Comparison of ENCODE assay signal across 26 mouse cellular contexts in the genomic region with DNA sequence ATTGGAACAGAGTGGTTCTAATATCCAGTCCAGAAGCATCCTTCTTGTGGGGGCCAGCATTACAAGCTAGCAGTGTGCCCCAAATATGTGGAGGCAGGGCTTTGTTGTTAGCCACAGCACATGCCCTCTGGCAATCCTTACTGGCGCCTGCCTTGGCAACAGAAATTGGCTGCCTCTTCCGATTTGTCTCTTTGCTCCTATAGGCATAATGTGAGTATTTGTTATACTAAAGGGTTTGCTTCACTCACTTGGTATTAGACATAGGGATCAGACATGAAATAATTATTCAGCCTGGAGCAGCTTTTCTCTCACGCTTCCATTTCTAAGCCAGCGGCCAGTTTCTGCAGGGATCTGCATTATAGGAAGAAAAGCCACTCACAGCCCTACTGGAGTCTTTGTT.
DNase-seq lines count a peak whose midpoint lies in the region; ATAC-seq and TF ChIP-seq lines count a peak whose summit lies in the region.
"Had no signal": no experiment of that assay in that cellular context is flagged by ENCODE, and none has a peak within 500 bp of the region (broad histone marks: within the 10 kb centered on the region; RNA-seq: fewer than 3 reads in every experiment).

No protein-coding gene starts in this region.

- H3K4me3 ChIP-seq in forebrain, embryonic 13.5 days = no peak overlapping the region
- no peak overlapping the region for H3K4me3 ChIP-seq in forebrain, postnatal 0 days (ENCODE audit: low read depth, low read length)
- no peak overlapping the region for H3K4me3 ChIP-seq in hindbrain, postnatal 0 days (ENCODE audit: low read length)
- H3K4me3 ChIP-seq in hindbrain, embryonic 14.5 days (replicated peaks; ENCODE audit: low read length) = no peak overlapping the region
- H3K4me3 ChIP-seq in midbrain, postnatal 0 days (ENCODE audit: low read depth, low read length) = no peak overlapping the region
- H3K4me3 ChIP-seq: hindbrain, embryonic 10.5 days; limb, embryonic 12.5 days; lung, embryonic 15.5 days; midbrain, embryonic 12.5 days; myocyte; neural tube, embryonic 12.5 days had no signal

- H3K9ac ChIP-seq in forebrain, embryonic 13.5 days = no peak overlapping the region
- H3K9ac ChIP-seq in forebrain, postnatal 0 days = no peak overlapping the region
- no peak overlapping the region for H3K9ac ChIP-seq in hindbrain, postnatal 0 days (replicated peaks; ENCODE audit: low read length)
- H3K9ac ChIP-seq in hindbrain, embryonic 14.5 days = no peak overlapping the region
- H3K9ac ChIP-seq in midbrain, postnatal 0 days (replicated peaks; ENCODE audit: low read length, poor library complexity, severe bottlenecking) = no peak overlapping the region
- H3K9ac ChIP-seq: limb, embryonic 12.5 days; lung, embryonic 15.5 days; midbrain, embryonic 12.5 days; neural tube, embryonic 12.5 days had no signal

- ATAC-seq in forebrain, embryonic 13.5 days = peak; percentile 88
- ATAC-seq in forebrain, postnatal 0 days = no peak; the same call in 1 of the 2 replicates
- ATAC-seq in hindbrain, postnatal 0 days = no peak
- no peak; the same call in 1 of the 2 replicates for ATAC-seq in hindbrain, embryonic 14.5 days (ENCODE audit: low FRiP score)
- no peak for ATAC-seq in midbrain, postnatal 0 days (ENCODE audit: low FRiP score)
- ATAC-seq: activated CD4-positive, CD25-positive, alpha-beta regulatory T cell, adult 4 months; CD4-positive, CD25-positive, alpha-beta regulatory T cell, adult 4 months had no signal

- H3K4me2 ChIP-seq in forebrain, embryonic 13.5 days = no peak overlapping the region
- no peak overlapping the region for H3K4me2 ChIP-seq in forebrain, postnatal 0 days (ENCODE audit: low read depth)
- no peak overlapping the region for H3K4me2 ChIP-seq in hindbrain, postnatal 0 days (ENCODE audit: low read depth, low read length)
- no peak overlapping the region for H3K4me2 ChIP-seq in hindbrain, embryonic 14.5 days (replicated peaks)
- no peak overlapping the region for H3K4me2 ChIP-seq in midbrain, postnatal 0 days (ENCODE audit: low read depth, low read length, poor library complexity, severe bottlenecking)
- H3K4me2 ChIP-seq: limb, embryonic 12.5 days; lung, embryonic 15.5 days; midbrain, embryonic 12.5 days; neural tube, embryonic 12.5 days had no signal

- no peaks in the 10 kb centered on the region for H3K4me1 ChIP-seq in forebrain, embryonic 13.5 days
- H3K4me1 ChIP-seq in forebrain, postnatal 0 days (ENCODE audit: insufficient read depth) = no peaks in the 10 kb centered on the region
- H3K4me1 ChIP-seq in hindbrain, postnatal 0 days (ENCODE audit: insufficient read depth, low read length) = no peaks in the 10 kb centered on the region
- no peaks in the 10 kb centered on the region for H3K4me1 ChIP-seq in hindbrain, embryonic 14.5 days (replicated peaks; ENCODE audit: control insufficient read depth, insufficient read depth, low read length)
- no peaks in the 10 kb centered on the region for H3K4me1 ChIP-seq in midbrain, postnatal 0 days (ENCODE audit: insufficient read depth, low read length)
- H3K4me1 ChIP-seq: hindbrain, embryonic 10.5 days; limb, embryonic 12.5 days; lung, embryonic 15.5 days; midbrain, embryonic 12.5 days; neural tube, embryonic 12.5 days had no signal

- H3K27ac ChIP-seq in forebrain, embryonic 13.5 days = no peak overlapping the region
- no peak overlapping the region for H3K27ac ChIP-seq in forebrain, postnatal 0 days (ENCODE audit: low read depth, low read length)
- no peak overlapping the region for H3K27ac ChIP-seq in hindbrain, postnatal 0 days
- no peak overlapping the region for H3K27ac ChIP-seq in hindbrain, embryonic 14.5 days
- H3K27ac ChIP-seq in midbrain, postnatal 0 days (ENCODE audit: low read depth, low read length) = no peak overlapping the region
- H3K27ac ChIP-seq: hindbrain, embryonic 10.5 days; limb, embryonic 12.5 days; lung, embryonic 15.5 days; midbrain, embryonic 12.5 days; neural tube, embryonic 12.5 days had no signal

- WGBS in forebrain, embryonic 13.5 days = 32% methylated on average over 4 of the region's 4 CpGs
- 34% methylated on average over 4 of the region's 4 CpGs for WGBS in forebrain, postnatal 0 days
- WGBS in hindbrain, postnatal 0 days = 50% methylated on average over 4 of the region's 4 CpGs
- WGBS in hindbrain, embryonic 14.5 days = 64% methylated on average over 4 of the region's 4 CpGs
- 44% methylated on average over 4 of the region's 4 CpGs for WGBS in midbrain, postnatal 0 days

- no peaks in the 10 kb centered on the region for H3K9me3 ChIP-seq in forebrain, embryonic 13.5 days (replicated peaks)
- H3K9me3 ChIP-seq in forebrain, postnatal 0 days (ENCODE audit: low read length) = no peaks in the 10 kb centered on the region
- H3K9me3 ChIP-seq in hindbrain, postnatal 0 days (ENCODE audit: low read length) = no peaks in the 10 kb centered on the region
- H3K9me3 ChIP-seq in hindbrain, embryonic 14.5 days (ENCODE audit: control insufficient read depth, low read length) = no peaks in the 10 kb centered on the region
- H3K9me3 ChIP-seq in midbrain, postnatal 0 days (ENCODE audit: low read length) = no peaks in the 10 kb centered on the region
- H3K9me3 ChIP-seq: hindbrain, embryonic 10.5 days; limb, embryonic 12.5 days; lung, embryonic 15.5 days; midbrain, embryonic 12.5 days; neural tube, embryonic 12.5 days had no signal

- no peaks in the 10 kb centered on the region for H3K27me3 ChIP-seq in forebrain, embryonic 13.5 days
- no peaks in the 10 kb centered on the region for H3K27me3 ChIP-seq in forebrain, postnatal 0 days (ENCODE audit: insufficient read depth, low read length)
- no peaks in the 10 kb centered on the region for H3K27me3 ChIP-seq in hindbrain, postnatal 0 days (ENCODE audit: insufficient read depth, low read length)
- no peaks in the 10 kb centered on the region for H3K27me3 ChIP-seq in hindbrain, embryonic 14.5 days (ENCODE audit: control insufficient read depth, insufficient read depth, low read length)
- no peaks in the 10 kb centered on the region for H3K27me3 ChIP-seq in midbrain, postnatal 0 days (ENCODE audit: insufficient read depth, low read length)
- H3K27me3 ChIP-seq: limb, embryonic 12.5 days; lung, embryonic 15.5 days; midbrain, embryonic 12.5 days; neural tube, embryonic 12.5 days had no signal

- no peak for DNase-seq in forebrain, postnatal 0 days
- peak; percentile 32 for DNase-seq in hindbrain, postnatal 0 days (ENCODE audit: low spot score)
- DNase-seq in hindbrain, embryonic 14.5 days (ENCODE audit: low spot score) = no peak
- peak; percentile 83 for DNase-seq in brain, embryonic 14.5 days (ENCODE audit: low read depth)
- peak; percentile 37 for DNase-seq in midbrain, postnatal 0 days (ENCODE audit: low spot score)
- no peak for DNase-seq in frontal cortex, adult 2 months (ENCODE audit: extremely low spot score in 1 of 2, low spot score in 1 of 2)
- no peak for DNase-seq in heart, adult 11 months
- DNase-seq: adrenal gland, adult 2 months; adrenal gland, postnatal 36 days; cerebellum, adult 9-10 months; gastrocnemius, postnatal 10 days; heart, postnatal 14 days; kidney, adult 11 months; kidney, postnatal 14 days; layer of hippocampus, adult 9-11 months; right cerebral cortex, postnatal 14 days; thymus, postnatal 4 days had no signal

- H3K36me3 ChIP-seq in forebrain, embryonic 13.5 days (ENCODE audit: poor library complexity, severe bottlenecking) = no peaks in the 10 kb centered on the region
- H3K36me3 ChIP-seq in forebrain, postnatal 0 days (ENCODE audit: insufficient read depth) = no peaks in the 10 kb centered on the region
- H3K36me3 ChIP-seq in hindbrain, postnatal 0 days (ENCODE audit: insufficient read depth, low read length) = no peaks in the 10 kb centered on the region
- H3K36me3 ChIP-seq in hindbrain, embryonic 14.5 days (replicated peaks; ENCODE audit: control insufficient read depth, insufficient read depth) = no peaks in the 10 kb centered on the region
- H3K36me3 ChIP-seq in midbrain, postnatal 0 days (ENCODE audit: insufficient read depth, low read length) = no peaks in the 10 kb centered on the region
- H3K36me3 ChIP-seq: hindbrain, embryonic 10.5 days; limb, embryonic 12.5 days; lung, embryonic 15.5 days; midbrain, embryonic 12.5 days; neural tube, embryonic 12.5 days had no signal

- TF ChIP-seq CTCF in forebrain, postnatal 0 days (IDR thresholded peaks at IDR 0.05; ENCODE audit: low read depth) = no peak
- TF ChIP-seq CTCF in hindbrain, postnatal 0 days (IDR thresholded peaks at IDR 0.05; ENCODE audit: low read depth) = no peak
- TF ChIP-seq CTCF in brain, embryonic 14.5 days (IDR thresholded peaks at IDR 0.05; ENCODE audit: borderline replicate concordance, extremely low read depth, insufficient read depth, insufficient read length) = no peak
- TF ChIP-seq CTCF in midbrain, postnatal 0 days (IDR thresholded peaks at IDR 0.05) = no peak

- no peak for TF ChIP-seq POLR2A in brain, embryonic 14.5 days (IDR thresholded peaks at IDR 0.05; ENCODE audit: borderline replicate concordance, extremely low read depth, insufficient read depth, insufficient read length, poor library complexity, severe bottlenecking)

Comparison
In these comparisons a context has a peak if more than half of its experiments do, and no peak if none do; other contexts are left out.
1. DNase-seq: peak in hindbrain, postnatal 0 days (single experiment), brain, embryonic 14.5 days (single experiment) and midbrain, postnatal 0 days (single experiment); none in forebrain, postnatal 0 days (single experiment), hindbrain, embryonic 14.5 days (single experiment), frontal cortex, adult 2 months (0 of 2) and heart, adult 11 months (single experiment).